In genomic region chr2:44638157-44638556, GRCm38 (mm10) we compare ENCODE assay signal across 26 mouse cellular contexts.
DNase-seq lines count a peak whose midpoint lies in the region; ATAC-seq lines count a peak whose summit lies in the region.
"Had no signal": no experiment of that assay in that cellular context is flagged by ENCODE, and none has a peak within 500 bp of the region (broad histone marks: within the 10 kb centered on the region; RNA-seq: fewer than 3 reads in every experiment).

No protein-coding gene starts in this region.

- H3K27ac ChIP-seq in forebrain, embryonic 13.5 days: no peak overlapping the region
- H3K27ac ChIP-seq in forebrain, embryonic 10.5 days: no peak overlapping the region
- H3K27ac ChIP-seq in forebrain, embryonic 16.5 days (ENCODE audit: low read length): no peak overlapping the region; the same call in 1 of the 2 replicates
- no peak overlapping the region for H3K27ac ChIP-seq in forebrain, embryonic 11.5 days (ENCODE audit: low read depth, low read length)
- no peak overlapping the region for H3K27ac ChIP-seq in neural tube, embryonic 13.5 days (replicated peaks)
- H3K27ac ChIP-seq: heart, embryonic 15.5 days; hindbrain, embryonic 10.5 days; hindbrain, embryonic 13.5 days; intestine, embryonic 15.5 days had no signal

- H3K9me3 ChIP-seq in forebrain, embryonic 13.5 days (replicated peaks): no peaks in the 10 kb centered on the region
- H3K9me3 ChIP-seq in forebrain, embryonic 10.5 days: no peaks in the 10 kb centered on the region
- H3K9me3 ChIP-seq in forebrain, embryonic 16.5 days (ENCODE audit: control insufficient read depth, low read length): no peaks in the 10 kb centered on the region
- no peaks in the 10 kb centered on the region for H3K9me3 ChIP-seq in forebrain, embryonic 11.5 days (ENCODE audit: control insufficient read depth, low read length)
- no peaks in the 10 kb centered on the region for H3K9me3 ChIP-seq in neural tube, embryonic 13.5 days
- H3K9me3 ChIP-seq: G1E; heart, embryonic 12.5 days; heart, embryonic 15.5 days; hindbrain, embryonic 10.5 days; hindbrain, embryonic 13.5 days; intestine, embryonic 15.5 days had no signal

- H3K4me3 ChIP-seq in forebrain, embryonic 13.5 days: no peak overlapping the region
- H3K4me3 ChIP-seq in forebrain, embryonic 10.5 days: no peak overlapping the region
- H3K4me3 ChIP-seq in forebrain, embryonic 16.5 days (replicated peaks; ENCODE audit: low read length): no peak overlapping the region
- H3K4me3 ChIP-seq in forebrain, embryonic 11.5 days (ENCODE audit: low read depth, low read length): no peak overlapping the region
- H3K4me3 ChIP-seq in neural tube, embryonic 13.5 days: no peak overlapping the region
- H3K4me3 ChIP-seq: heart, embryonic 12.5 days; heart, embryonic 15.5 days; hindbrain, embryonic 10.5 days; hindbrain, embryonic 13.5 days; intestine, embryonic 15.5 days had no signal

- no peaks in the 10 kb centered on the region for H3K27me3 ChIP-seq in forebrain, embryonic 13.5 days
- no peaks in the 10 kb centered on the region for H3K27me3 ChIP-seq in forebrain, embryonic 10.5 days (ENCODE audit: poor library complexity, severe bottlenecking)
- H3K27me3 ChIP-seq in forebrain, embryonic 16.5 days (replicated peaks; ENCODE audit: control insufficient read depth, insufficient read depth, low read length): no peaks in the 10 kb centered on the region
- no peaks in the 10 kb centered on the region for H3K27me3 ChIP-seq in forebrain, embryonic 11.5 days (ENCODE audit: control insufficient read depth, insufficient read depth, low read length)
- no peaks in the 10 kb centered on the region for H3K27me3 ChIP-seq in neural tube, embryonic 13.5 days
- H3K27me3 ChIP-seq: CH12.LX; heart, embryonic 12.5 days; heart, embryonic 15.5 days; hindbrain, embryonic 13.5 days; intestine, embryonic 15.5 days; Patski had no signal

- no peak for DNase-seq in forebrain, embryonic 10.5 days (ENCODE audit: extremely low spot score, low spot score)
- DNase-seq in forebrain, embryonic 11.5 days (ENCODE audit: low spot score): no peak
- DNase-seq in neural tube, embryonic 10.5 days (ENCODE audit: extremely low spot score, low spot score): no peak
- no peak for DNase-seq in left cerebral cortex, adult 8-10 months (ENCODE audit: low spot score in 2 of 2)
- DNase-seq: adrenal gland, postnatal 10 days; adrenal gland, postnatal 36 days; B cell, adult 2 months; cerebellum, adult 11 months; cerebellum, adult 2 months; cerebellum, adult 9-11 months; gastrocnemius, postnatal 25 days; heart, adult 18-20 months; heart, postnatal 10 days; heart, postnatal 36 days had no signal

- peaks cover 10% of the 10 kb centered on the region for H3K4me1 ChIP-seq in forebrain, embryonic 13.5 days
- H3K4me1 ChIP-seq in forebrain, embryonic 10.5 days: peaks cover 14% of the 10 kb centered on the region
- no peaks in the 10 kb centered on the region; the same call in 1 of the 2 replicates for H3K4me1 ChIP-seq in forebrain, embryonic 16.5 days (replicated peaks; ENCODE audit: control insufficient read depth, insufficient read depth, low read length)
- no peaks in the 10 kb centered on the region for H3K4me1 ChIP-seq in forebrain, embryonic 11.5 days (replicated peaks; ENCODE audit: control insufficient read depth, insufficient read depth, low read length)
- H3K4me1 ChIP-seq in neural tube, embryonic 13.5 days (replicated peaks): peaks cover 12% of the 10 kb centered on the region
- H3K4me1 ChIP-seq: heart, embryonic 12.5 days; heart, embryonic 15.5 days; hindbrain, embryonic 10.5 days; intestine, embryonic 15.5 days had no signal

- 69% methylated on average over 4 of the region's 4 CpGs for WGBS in forebrain, embryonic 13.5 days
- 91% methylated on average over 4 of the region's 4 CpGs for WGBS in forebrain, embryonic 10.5 days
- WGBS in forebrain, embryonic 16.5 days: 56% methylated on average over 4 of the region's 4 CpGs
- WGBS in forebrain, embryonic 11.5 days: 77% methylated on average over 4 of the region's 4 CpGs
- WGBS in neural tube, embryonic 13.5 days: 64% methylated on average over 4 of the region's 4 CpGs

- no peaks in the 10 kb centered on the region for H3K36me3 ChIP-seq in forebrain, embryonic 13.5 days (ENCODE audit: poor library complexity, severe bottlenecking)
- H3K36me3 ChIP-seq in forebrain, embryonic 10.5 days (replicated peaks): no peaks in the 10 kb centered on the region
- no peaks in the 10 kb centered on the region for H3K36me3 ChIP-seq in forebrain, embryonic 16.5 days (ENCODE audit: control insufficient read depth, insufficient read depth)
- no peaks in the 10 kb centered on the region for H3K36me3 ChIP-seq in forebrain, embryonic 11.5 days (ENCODE audit: control insufficient read depth, insufficient read depth, low read length)
- no peaks in the 10 kb centered on the region for H3K36me3 ChIP-seq in neural tube, embryonic 13.5 days
- H3K36me3 ChIP-seq: G1E; heart, embryonic 12.5 days; heart, embryonic 15.5 days; hindbrain, embryonic 10.5 days; hindbrain, embryonic 13.5 days; intestine, embryonic 15.5 days had no signal

- H3K4me2 ChIP-seq in forebrain, embryonic 13.5 days: no peak overlapping the region
- no peak overlapping the region for H3K4me2 ChIP-seq in forebrain, embryonic 16.5 days (ENCODE audit: low read length)
- no peak overlapping the region for H3K4me2 ChIP-seq in forebrain, embryonic 11.5 days (ENCODE audit: low read depth, low read length, severe bottlenecking)
- H3K4me2 ChIP-seq in neural tube, embryonic 13.5 days: no peak overlapping the region
- H3K4me2 ChIP-seq: heart, embryonic 12.5 days; heart, embryonic 15.5 days; hindbrain, embryonic 13.5 days; intestine, embryonic 15.5 days had no signal

- no peak overlapping the region for H3K9ac ChIP-seq in forebrain, embryonic 13.5 days
- H3K9ac ChIP-seq in forebrain, embryonic 16.5 days (replicated peaks; ENCODE audit: low read depth, low read length): no peak overlapping the region
- no peak overlapping the region for H3K9ac ChIP-seq in forebrain, embryonic 11.5 days (ENCODE audit: low read length)
- H3K9ac ChIP-seq in neural tube, embryonic 13.5 days: no peak overlapping the region
- H3K9ac ChIP-seq: heart, embryonic 12.5 days; heart, embryonic 15.5 days; hindbrain, embryonic 13.5 days; intestine, embryonic 15.5 days had no signal

- peak; percentile 61; the same call in 1 of the 2 replicates for ATAC-seq in forebrain, embryonic 13.5 days
- peak; percentile 61 for ATAC-seq in forebrain, embryonic 16.5 days
- no peak for ATAC-seq in forebrain, embryonic 11.5 days (replicated peaks; ENCODE audit: low FRiP score)
- 0 out of 2 replicates have a peak, but pooled peaks have one; percentile 21 for ATAC-seq in neural tube, embryonic 13.5 days (ENCODE audit: low read depth)
- ATAC-seq: hindbrain, embryonic 16.5 days; intestine, embryonic 15.5 days; Patski had no signal
